Mouse (Mus musculus) urinary bladder, postnatal 10 days (tissue): ENCODE data around the gene Cacna2d1.

ENCODE experiments used
- DNase-seq: peaks from one replicate; pipeline ENCODE4 v3.0.0; 2022; ENCODE audit warnings: low spot score

Cacna2d1 gene

GRCm38 (mm10) chr5:16155375-16156284, 221.1 kb downstream of the Cacna2d1 start:
- no peak for DNase-seq

GRCm38 (mm10) chr5:16163270-16163669, 228.8 kb downstream of the Cacna2d1 start:
- DNase-seq = no peak

DNA sequence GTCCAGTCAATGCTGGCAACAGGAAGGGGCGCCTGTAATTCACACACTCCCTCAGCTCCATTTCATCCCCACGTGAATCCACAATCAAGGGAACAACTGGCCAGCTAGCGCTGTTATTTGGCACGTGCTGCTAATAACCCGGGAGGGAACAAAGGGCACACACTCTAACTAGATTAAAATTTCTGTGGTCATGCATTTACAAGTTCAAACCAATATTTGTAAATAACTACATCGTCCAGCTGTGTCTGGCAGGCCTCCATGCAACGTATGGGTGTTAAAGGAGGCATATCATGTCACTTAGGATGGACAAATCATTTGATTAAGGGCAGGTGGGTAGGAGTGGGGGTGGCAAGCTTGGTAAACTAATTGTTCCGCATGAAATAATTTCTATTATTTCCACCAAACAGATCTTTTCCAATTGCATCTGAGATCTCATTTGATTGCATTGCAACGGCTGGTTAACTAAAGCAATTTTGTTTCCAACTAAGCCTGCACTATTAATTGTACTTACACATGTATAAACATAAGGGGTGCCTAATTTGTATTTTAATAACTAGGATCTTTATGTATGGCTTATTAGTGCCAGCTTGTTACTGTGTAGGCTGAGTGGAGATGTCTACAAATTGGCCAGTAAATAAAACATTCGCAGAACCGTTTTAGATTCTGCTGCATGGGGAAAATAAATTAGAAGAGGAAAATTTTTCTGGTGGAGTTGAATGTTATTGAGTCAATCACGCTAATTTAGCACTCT, 231.8 kb downstream of the Cacna2d1 start:
- DNase-seq = no peak

- DNase-seq = no peak
Observed at GRCm38 (mm10) chr5:16166868-16167267, 232.4 kb downstream of the Cacna2d1 start.

DNA sequence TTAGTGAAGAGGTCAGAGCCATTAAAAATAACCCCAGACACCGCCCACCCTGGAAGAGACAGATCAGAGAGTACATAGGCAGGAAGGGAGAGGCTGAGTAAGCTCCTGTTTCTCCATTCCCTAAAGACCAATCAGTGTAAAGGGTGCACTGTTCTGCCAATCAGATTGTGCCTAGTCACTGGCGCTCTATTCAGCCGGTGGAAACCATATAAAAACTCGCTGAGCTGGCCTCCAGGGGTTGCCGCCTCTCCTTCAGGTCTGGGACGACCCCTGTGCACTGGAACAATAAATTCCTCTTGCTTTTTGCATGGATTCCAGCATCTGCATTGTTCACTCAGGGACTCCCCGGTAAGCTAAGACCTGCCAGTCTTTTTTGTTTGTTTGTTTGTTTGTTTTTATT, 246.6 kb downstream of the Cacna2d1 start:
- DNase-seq = no peak

GRCm38 (mm10) chr5:16184064-16184463, 249.6 kb downstream of the Cacna2d1 start:
- DNase-seq = no peak

GRCm38 (mm10) chr5:16187931-16188330, 253.4 kb downstream of the Cacna2d1 start:
- no peak for DNase-seq

- no peak for DNase-seq
Observed at GRCm38 (mm10) chr5:16189878-16190277, 255.4 kb downstream of the Cacna2d1 start.

- DNase-seq = no peak
Observed at GRCm38 (mm10) chr5:16191165-16191564, 256.7 kb downstream of the Cacna2d1 start.

- DNase-seq = no peak
Observed at GRCm38 (mm10) chr5:16199816-16200215, 265.3 kb downstream of the Cacna2d1 start.

- DNase-seq = no peak
Observed at GRCm38 (mm10) chr5:16221960-16222359, 287.5 kb downstream of the Cacna2d1 start.

DNA sequence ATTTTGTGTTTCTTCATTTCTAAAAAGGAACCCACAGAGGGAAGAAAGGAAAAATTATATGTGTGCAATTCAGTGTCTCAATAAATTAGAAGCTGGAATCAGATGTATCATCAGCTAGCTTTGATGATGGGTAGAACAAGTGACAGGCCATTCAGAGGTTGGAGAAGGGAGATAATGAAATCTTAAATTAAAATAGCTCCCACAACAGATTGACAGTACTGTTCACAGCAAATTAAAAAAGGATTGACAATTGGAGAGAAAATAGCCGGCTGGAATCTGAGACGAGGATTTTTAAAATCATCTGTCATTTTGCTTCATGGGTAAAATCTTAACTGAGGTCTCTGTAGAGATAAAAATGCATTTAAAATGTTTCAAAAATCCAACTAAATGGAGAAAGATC, 290.9 kb downstream of the Cacna2d1 start:
- DNase-seq = no peak

DNA sequence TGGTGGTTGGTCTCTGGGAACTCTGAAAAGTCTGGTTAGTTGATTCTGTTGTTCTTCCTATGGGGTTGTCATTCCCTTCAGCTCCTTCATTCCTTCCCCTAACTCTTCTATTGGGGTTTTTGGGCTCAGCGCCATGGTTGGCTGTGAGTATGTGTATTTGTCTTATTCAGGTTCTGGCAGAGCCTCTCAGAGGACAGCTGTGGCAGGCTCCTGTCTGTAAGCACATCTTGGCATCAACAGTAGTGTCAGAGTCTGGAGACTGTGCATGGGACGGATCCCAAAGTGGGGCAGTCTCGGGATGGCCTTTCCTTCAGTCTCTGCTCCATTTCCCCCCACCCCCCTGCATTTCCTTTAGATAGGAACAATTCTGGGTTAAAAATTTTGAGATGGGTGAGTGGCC, 294.9 kb downstream of the Cacna2d1 start:
- no peak for DNase-seq

- DNase-seq = no peak
Observed at GRCm38 (mm10) chr5:16231477-16231876, 297.0 kb downstream of the Cacna2d1 start.

GRCm38 (mm10) chr5:16234891-16235290, 300.4 kb downstream of the Cacna2d1 start:
- no peak for DNase-seq

- no peak for DNase-seq
Observed at GRCm38 (mm10) chr5:16235864-16236263, 301.4 kb downstream of the Cacna2d1 start.

DNA sequence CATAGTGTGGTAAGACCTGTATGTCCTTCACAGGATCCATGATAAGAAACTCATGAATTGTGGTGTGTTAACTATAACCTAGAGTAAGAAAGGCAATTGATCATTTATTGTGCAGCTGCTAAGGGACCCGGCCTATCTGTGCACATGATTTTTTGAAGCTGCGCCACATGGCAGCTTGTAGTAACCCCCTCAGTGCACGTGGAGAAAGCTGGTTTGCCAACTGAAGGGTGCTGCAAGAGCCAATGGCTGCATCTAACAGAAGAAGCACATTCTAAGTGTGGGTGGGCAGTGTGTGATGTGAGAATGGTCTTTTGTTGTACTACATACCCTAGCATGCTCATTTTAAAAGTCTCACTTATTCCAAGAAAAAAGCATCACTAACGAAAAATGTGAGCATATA, 302.1 kb downstream of the Cacna2d1 start:
- DNase-seq = no peak

DNA sequence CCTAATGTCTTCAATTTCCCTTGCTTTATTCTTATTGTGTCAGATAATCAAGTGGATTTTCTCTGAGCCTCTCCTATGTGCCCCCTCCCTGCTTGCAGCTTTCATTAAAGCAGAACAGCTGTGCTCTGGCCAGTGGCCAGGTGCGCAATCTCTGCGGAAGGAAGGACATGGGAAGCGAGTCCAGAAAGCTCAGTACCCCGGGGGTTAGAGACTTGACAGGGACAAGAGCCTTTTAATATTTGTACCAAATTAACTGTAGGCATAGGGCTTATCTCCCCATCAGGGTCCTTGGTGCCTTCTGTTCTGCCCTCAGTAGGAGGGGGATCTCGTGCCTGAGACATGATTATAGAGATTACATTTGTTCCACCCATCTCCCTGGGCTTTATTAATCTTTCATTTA, 303.5 kb downstream of the Cacna2d1 start:
- DNase-seq = no peak

DNA sequence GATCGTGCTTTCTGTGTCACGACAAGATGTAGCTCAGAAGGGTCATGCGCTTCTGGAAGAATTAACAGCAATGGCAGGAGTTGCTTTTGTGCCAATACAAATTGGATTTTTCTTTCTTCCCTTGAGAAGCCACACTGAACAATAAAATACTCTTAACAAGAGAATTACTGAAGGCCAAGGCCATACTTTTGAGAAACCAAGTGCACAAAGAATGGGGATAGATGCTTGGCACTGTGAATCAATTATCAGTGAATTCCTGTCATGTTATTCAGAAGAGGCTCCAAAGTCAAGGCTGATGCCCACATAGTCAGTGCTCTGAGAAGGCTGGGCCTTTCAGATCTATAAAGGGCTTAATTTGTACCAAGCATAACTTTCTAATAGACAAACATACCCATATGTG, 305.8 kb downstream of the Cacna2d1 start:
- no peak for DNase-seq

GRCm38 (mm10) chr5:16243599-16243998, 309.1 kb downstream of the Cacna2d1 start:
- no peak for DNase-seq

- no peak for DNase-seq
Observed at GRCm38 (mm10) chr5:16252738-16253513, 318.4 kb downstream of the Cacna2d1 start.

GRCm38 (mm10) chr5:16253768-16254167, 319.3 kb downstream of the Cacna2d1 start:
- no peak for DNase-seq
